Mouse (Mus musculus) hindbrain, embryonic 11.5 days (tissue): ENCODE data around the gene Paqr8. TPM values are rescaled to one million over a fixed set of nuclear protein-coding genes. Genes with fewer than 3 reads are reported as not detected.

Experiments used
- polyA plus RNA-seq: library from polyadenylated mRNA; unstranded; fragments of >200 nt; fragmentation: Nextera tagmentation; extraction: Ambion mirVana; gene quantifications from 2 replicates; pipeline ENCODE4 v1.2.1, GENCODE M21; 2014

Paqr8 gene
- polyA plus RNA-seq, 1 experiment from 2014 or later = 10.0 TPM

Other genes starting within 250 kb of the Paqr8 start
- not detected in 2 replicates for gene Il17a, start 159.7 kb upstream of the Paqr8 start, polyA plus RNA-seq
- gene Il17f, start 100.0 kb upstream of the Paqr8 start, polyA plus RNA-seq = not detected in 2 replicates
- 152 and 168 TPM in 2 replicates for gene Mcm3, start 70.3 kb upstream of the Paqr8 start, polyA plus RNA-seq
- gene Efhc1, start 61.0 kb downstream of the Paqr8 start, polyA plus RNA-seq = 4.0 and 4.3 TPM in 2 replicates
- gene Tram2, start 188.6 kb downstream of the Paqr8 start, polyA plus RNA-seq = 6.2 and 6.6 TPM in 2 replicates